In the genomic region with DNA sequence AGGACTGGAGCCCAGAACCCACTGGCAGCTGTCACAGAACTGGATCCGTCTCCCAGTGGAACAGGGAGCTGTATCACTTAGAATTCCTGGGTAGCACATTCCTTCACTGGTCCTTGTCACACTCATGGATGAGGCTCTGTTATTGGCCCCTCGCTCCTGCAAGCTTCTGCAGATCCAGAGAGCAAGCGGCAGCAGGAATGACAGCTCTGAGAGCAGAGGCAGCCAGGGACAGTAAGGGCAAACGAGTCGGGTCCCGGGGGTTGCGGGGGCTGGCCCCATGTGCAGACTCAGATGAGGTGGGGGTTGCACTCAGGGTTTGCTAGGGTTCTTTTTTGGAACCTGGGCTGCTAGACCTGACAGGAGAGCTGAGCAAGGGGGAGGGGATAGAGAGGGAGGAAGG, we compare ENCODE assay signal across 9 mouse cellular contexts.
DNase-seq lines count a peak whose midpoint lies in the region; ATAC-seq and TF ChIP-seq lines count a peak whose summit lies in the region.
"Had no signal": no experiment of that assay in that cellular context is flagged by ENCODE, and none has a peak within 500 bp of the region (broad histone marks: within the 10 kb centered on the region; RNA-seq: fewer than 3 reads in every experiment).

No protein-coding gene starts in this region.

- no peak overlapping the region for H3K9ac ChIP-seq in neural tube, embryonic 11.5 days (ENCODE audit: low read length)
- no peak overlapping the region for H3K9ac ChIP-seq in intestine, postnatal 0 days (ENCODE audit: low read depth, low read length)
- no peak overlapping the region for H3K9ac ChIP-seq in stomach, embryonic 15.5 days
- H3K9ac ChIP-seq: liver, embryonic 14.5 days had no signal

- no peaks in the 10 kb centered on the region for H3K9me3 ChIP-seq in neural tube, embryonic 11.5 days (ENCODE audit: control insufficient read depth, low read length)
- no peaks in the 10 kb centered on the region for H3K9me3 ChIP-seq in intestine, postnatal 0 days (ENCODE audit: control insufficient read depth)
- H3K9me3 ChIP-seq in stomach, embryonic 15.5 days: no peaks in the 10 kb centered on the region

- peak overlapping the region; percentile 40 for H3K4me2 ChIP-seq in neural tube, embryonic 11.5 days (ENCODE audit: low read depth)
- H3K4me2 ChIP-seq in intestine, postnatal 0 days (replicated peaks; ENCODE audit: low read depth): peak overlapping the region; percentile 49
- peak overlapping the region; percentile 51 for H3K4me2 ChIP-seq in stomach, embryonic 15.5 days

- ATAC-seq in neural tube, embryonic 11.5 days (ENCODE audit: insufficient read depth, low FRiP score, low TSS enrichment): no peak
- ATAC-seq in intestine, postnatal 0 days: no peak
- no peak for ATAC-seq in stomach, embryonic 15.5 days (ENCODE audit: insufficient read depth, low FRiP score, low read depth)

- no peak for DNase-seq in gastrocnemius, adult 2 months
- DNase-seq in gastrocnemius, postnatal 36 days: no peak
- no peak for DNase-seq in neural tube, embryonic 11.5 days (ENCODE audit: low spot score)
- no peak for DNase-seq in neural tube, embryonic 10.5 days (ENCODE audit: extremely low spot score, low spot score)
- DNase-seq in thymus, postnatal 4 days: no peak
- DNase-seq in layer of hippocampus, postnatal 14 days (ENCODE audit: low spot score in 2 of 2): no peak

- no peak for TF ChIP-seq CTCF in gastrocnemius, adult 2 months (IDR thresholded peaks at IDR 0.05)
- TF ChIP-seq CTCF in intestine, postnatal 0 days (IDR thresholded peaks at IDR 0.05; ENCODE audit: low read depth): no peak

- 10% methylated on average over 7 of the region's 7 CpGs for WGBS in neural tube, embryonic 11.5 days
- WGBS in intestine, postnatal 0 days: 19% methylated on average over 7 of the region's 7 CpGs
- WGBS in stomach, embryonic 15.5 days: 14% methylated on average over 7 of the region's 7 CpGs

- H3K27me3 ChIP-seq in neural tube, embryonic 11.5 days (ENCODE audit: control insufficient read depth, insufficient read depth, low read length): peaks cover 15% of the 10 kb centered on the region
- 0 out of 2 replicates have a peak, but pooled peaks cover 4% of the 10 kb centered on the region for H3K27me3 ChIP-seq in intestine, postnatal 0 days (replicated peaks; ENCODE audit: control insufficient read depth, insufficient read depth, low read length)
- peaks cover 4% of the 10 kb centered on the region; the same call in 1 of the 2 replicates for H3K27me3 ChIP-seq in stomach, embryonic 15.5 days (replicated peaks)

- H3K4me3 ChIP-seq in gastrocnemius, adult 2 months: peak overlapping the region; percentile 30
- H3K4me3 ChIP-seq in neural tube, embryonic 11.5 days (ENCODE audit: low read depth, low read length): peak overlapping the region; percentile 16
- peak overlapping the region; percentile 17; the same call in 1 of the 2 replicates for H3K4me3 ChIP-seq in intestine, postnatal 0 days (ENCODE audit: low read depth, low read length)
- H3K4me3 ChIP-seq in stomach, embryonic 15.5 days (replicated peaks): peak overlapping the region; percentile 25

- intact Hi-C loops in gastrocnemius, adult 2 months (cut with DNase I): no loop called here
- intact Hi-C loops in gastrocnemius, postnatal 36 days (cut with DNase I): no loop called here

- 0 out of 2 replicates have a peak, but pooled peaks cover 3% of the 10 kb centered on the region for H3K4me1 ChIP-seq in neural tube, embryonic 11.5 days (ENCODE audit: control insufficient read depth, insufficient read depth, low read length)
- no peaks in the 10 kb centered on the region for H3K4me1 ChIP-seq in intestine, postnatal 0 days (replicated peaks; ENCODE audit: control insufficient read depth, insufficient read depth, low read length)
- 0 out of 2 replicates have a peak, but pooled peaks cover 5% of the 10 kb centered on the region for H3K4me1 ChIP-seq in stomach, embryonic 15.5 days

- no peaks in the 10 kb centered on the region for H3K36me3 ChIP-seq in neural tube, embryonic 11.5 days (ENCODE audit: control insufficient read depth, insufficient read depth, low read length)
- H3K36me3 ChIP-seq in intestine, postnatal 0 days (ENCODE audit: control insufficient read depth, insufficient read depth): no peaks in the 10 kb centered on the region
- no peaks in the 10 kb centered on the region for H3K36me3 ChIP-seq in stomach, embryonic 15.5 days

- H3K27ac ChIP-seq in gastrocnemius, adult 2 months: no peak overlapping the region
- H3K27ac ChIP-seq in neural tube, embryonic 11.5 days (ENCODE audit: low read depth, low read length): no peak overlapping the region
- H3K27ac ChIP-seq in intestine, postnatal 0 days (ENCODE audit: low read depth, low read length): no peak overlapping the region
- no peak overlapping the region for H3K27ac ChIP-seq in stomach, embryonic 15.5 days
- H3K27ac ChIP-seq: liver, embryonic 14.5 days had no signal
